ENCODE assay signal across 8 mouse cellular contexts in the genomic region with DNA sequence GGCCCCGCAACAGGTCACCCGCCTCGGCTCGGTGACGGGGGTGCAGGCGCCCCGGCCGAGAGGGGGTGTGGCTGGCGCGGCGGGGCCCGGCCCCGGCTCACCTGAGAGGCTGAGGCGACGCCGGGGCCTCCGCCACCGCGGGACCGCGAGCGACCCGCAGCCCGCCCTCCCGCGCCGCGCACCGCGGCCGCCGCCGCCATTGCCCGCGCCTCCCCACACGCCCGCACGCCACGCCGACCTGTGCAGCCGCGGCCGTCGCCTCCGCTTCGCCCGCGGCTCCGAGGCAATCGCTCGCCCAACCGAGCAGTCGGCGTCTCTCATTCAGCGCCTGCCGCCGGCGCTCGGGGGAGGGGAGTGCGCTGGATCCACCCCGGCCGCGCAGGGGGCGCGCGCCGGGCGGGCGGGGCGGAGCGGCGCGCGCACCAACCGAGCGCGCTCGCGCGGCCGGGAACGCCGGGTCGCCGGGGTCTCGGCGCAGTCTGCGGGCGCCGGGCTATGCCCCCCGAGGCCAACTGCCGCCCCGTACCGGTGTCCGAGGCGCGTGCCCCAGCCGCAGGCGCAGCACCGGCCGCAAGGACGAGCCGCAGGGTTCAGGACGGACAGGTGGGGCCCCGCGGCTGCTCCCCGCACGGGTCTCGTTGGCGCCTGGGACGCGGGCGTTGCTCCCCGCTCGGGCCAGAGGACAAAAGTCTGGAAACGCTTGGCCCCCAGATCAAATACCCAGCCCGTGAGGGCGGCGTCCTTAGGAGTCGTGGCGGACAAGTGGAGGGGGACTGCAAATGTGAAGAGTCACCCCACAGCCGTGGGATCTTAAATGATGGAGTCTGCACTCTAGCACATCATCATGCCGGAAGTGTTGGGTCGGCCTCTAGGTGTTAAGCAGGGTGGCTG. TPM values are rescaled to one million over a fixed set of nuclear protein-coding genes. Genes with fewer than 3 reads are reported as not detected.
A peak's percentile ranks its signal among the peaks of the same experiment; 100 is the strongest.
DNase-seq lines count a peak whose midpoint lies in the region; ATAC-seq lines count a peak whose summit lies in the region.

A gene (minus strand): TSS at position 376 of the 891 bp plus-strand sequence.

- DNase-seq in cerebellum, postnatal 25 days: peak; percentile 81 to 83
- DNase-seq in gastrocnemius, postnatal 25 days: peak; percentile 43
- peak; percentile 71 to 78 for DNase-seq in left cerebral cortex, postnatal 36 days (ENCODE audit: low spot score in 2 of 2)
- DNase-seq in mesoderm, embryonic 11.5 days (ENCODE audit: low read depth, low spot score): peak; percentile 75
- peak; percentile 38 to 46 for DNase-seq in right cerebral cortex, postnatal 36 days (ENCODE audit: low spot score in 2 of 2)

- WGBS in intestine, embryonic 15.5 days: under 1% methylated on average over 101 of the region's 124 CpGs

- H3K9me3 ChIP-seq in intestine, embryonic 15.5 days: no peaks in the 10 kb centered on the region

- H3K27me3 ChIP-seq in intestine, embryonic 15.5 days (replicated peaks): no peaks in the 10 kb centered on the region

- peak within 1 kb of the TSS; percentile 84 for H3K9ac ChIP-seq in intestine, embryonic 15.5 days

- H3K4me2 ChIP-seq in intestine, embryonic 15.5 days (replicated peaks): peak within 1 kb of the TSS; percentile 91

- no peaks in the 10 kb centered on the region for H3K36me3 ChIP-seq in intestine, embryonic 15.5 days

- ATAC-seq in activated CD4-positive, CD25-positive, alpha-beta regulatory T cell, adult 4 months: peak; percentile 69
- peak; percentile 93 for ATAC-seq in intestine, embryonic 15.5 days
- ATAC-seq in erythroid progenitor cell, adult 5-6 weeks (replicated peaks; ENCODE audit: low FRiP score, poor library complexity, severe bottlenecking): no peak

- H3K4me1 ChIP-seq in intestine, embryonic 15.5 days (replicated peaks): 0 out of 2 replicates have a peak, but pooled peaks cover 2% of the 10 kb centered on the region

- intact Hi-C loops in left cerebral cortex, postnatal 36 days (cut with DNase I): loop anchor here (2.0 to 5.0 kb wide), 2 partner anchors 48 to 137 kb away; no protein-coding TSS in a partner anchor

- H3K4me3 ChIP-seq in intestine, embryonic 15.5 days (replicated peaks): peak within 1 kb of the TSS; percentile 96

- peak within 1 kb of the TSS; percentile 81 for H3K27ac ChIP-seq in intestine, embryonic 15.5 days

RNA-seq across cellular contexts. Expression of the gene that starts here (rescaled TPM):
- 10 to 100 TPM; 26.6 to 41.1 TPM for polyA plus RNA-seq in activated CD4-positive, CD25-positive, alpha-beta regulatory T cell, adult 4 months (2017; shearing (Covaris generic))
- total RNA-seq in gastrocnemius, postnatal 25 days (2021): 1 to 10 TPM; 1.6 to 1.9 TPM
- 36.5 and 41.3 TPM in 2 replicates for polyA plus RNA-seq in intestine, embryonic 15.5 days (2015; fragmentation: Nextera tagmentation; extraction: Ambion mirVana)
- total RNA-seq in left cerebral cortex, postnatal 36 days (2021): 10 to 100 TPM; 32.0 to 50.1 TPM
- total RNA-seq in erythroid progenitor cell, adult 5-6 weeks (2015; ENCODE audit: low replicate concordance): 8.3 and 20.1 TPM in 2 replicates
- 3.9 and 18.2 TPM in 2 replicates for total RNA-seq in erythroid progenitor cell, adult 5-6 weeks (2017; ENCODE audit: low replicate concordance)
